Mouse (Mus musculus) heart, adult 2 months (tissue): ENCODE results near the gene Rpl4. TPM values are rescaled to one million over a fixed set of nuclear protein-coding genes. Genes with fewer than 3 reads are reported as not detected.

ENCODE experiments used
- DNase-seq, 2 experiments: peaks; one replicate each; pipeline ENCODE4 v3.0.0; 2021
- H3K27ac ChIP-seq: fragments of 200-600 bp; 2 replicates; pipeline ENCODE4 v1.8.1; 2022
- H3K27me3 ChIP-seq: fragments of 200-500 bp; 2 replicates; pipeline ENCODE4 v1.6.1; 2012; ENCODE audit warnings: mild to moderate bottlenecking, low read length, inconsistent platforms, mixed read lengths; ENCODE audit not compliant: control insufficient read depth, insufficient read depth
- H3K36me3 ChIP-seq: fragments of 200-500 bp; 2 replicates; pipeline ENCODE4 v1.6.1; 2012; ENCODE audit warnings: low read length, inconsistent platforms; ENCODE audit not compliant: control insufficient read depth, insufficient read depth
- H3K4me1 ChIP-seq: fragments of 200-500 bp; 2 replicates; pipeline ENCODE4 v1.6.1; 2011; ENCODE audit warnings: low read length; ENCODE audit not compliant: control insufficient read depth, insufficient read depth
- H3K4me3 ChIP-seq: fragments of 200-600 bp; 2 replicates; pipeline ENCODE4 v1.8.1; 2022
- H3K79me2 ChIP-seq: fragments of 200-500 bp; replicated peaks from 2 replicates; pipeline ENCODE4 v1.6.1; 2012; ENCODE audit warnings: mild to moderate bottlenecking, inconsistent platforms, low read length, moderate library complexity, mixed read lengths; ENCODE audit not compliant: control insufficient read depth, insufficient read depth
- H3K9ac ChIP-seq: fragments of 200-500 bp; 2 replicates; pipeline ENCODE4 v1.6.1; 2012; ENCODE audit warnings: low read depth, mild to moderate bottlenecking, control low read depth, inconsistent platforms, low read length, mixed read lengths
- CTCF ChIP-seq: fragments of 200-600 bp; IDR thresholded peaks from 2 replicates; pipeline ENCODE4 v1.8.1; 2022; ENCODE audit warnings: antibody characterized with exemption, mild to moderate bottlenecking, moderate library complexity
- EP300 ChIP-seq: fragments of 200-500 bp; IDR thresholded peaks from 2 replicates; pipeline ENCODE4 v1.6.1; 2011; ENCODE audit warnings: low read depth, low read length, control low read depth; ENCODE audit not compliant: insufficient read depth
- POLR2A ChIP-seq: fragments of 200-500 bp; IDR thresholded peaks from 2 replicates; pipeline ENCODE4 v1.6.1; 2011; ENCODE audit warnings: mild to moderate bottlenecking, low read depth, low read length, control low read depth; ENCODE audit not compliant: insufficient read depth
- WGBS: fragments of 180-500 bp; shearing (Covaris S2); methylation state at CpG from one replicate; pipeline ENCODE4 v1.1.7; 2018; 5-methylcytosine and 5-hydroxymethylcytosine counted together
- intact Hi-C: fragments of 180-260 bp; cut with DNase I; formaldehyde crosslinking; loops from one replicate; pipeline ENCODE4 v1.15.1; 2025
- polyA plus RNA-seq: library from polyadenylated mRNA; depleted of rRNA; stranded (reverse); fragments of >200 nt; gene quantifications from 2 replicates; pipeline ENCODE4 v1.2.3, GENCODE M21; 2012
- total RNA-seq, 2 experiments: library from RNA; stranded (reverse); gene quantifications; 2 replicates each; pipeline ENCODE4 v1.2.3; 2021

The Rpl4 gene
- total and polyA plus RNA-seq, 3 experiments, result 261 to 501 (median 436) TPM

- H3K27ac ChIP-seq, result no peak overlapping the region
- intact Hi-C loops, result no loop called here
- no peak for DNase-seq
- peaks cover 2% of the 10 kb centered on the region; the same call in 1 of the 2 replicates for H3K36me3 ChIP-seq
- TF ChIP-seq POLR2A (no peak), EP300 (no peak), CTCF (no peak)
- no peaks in the 10 kb centered on the region for H3K27me3 ChIP-seq
- peaks cover 11% of the 10 kb centered on the region for H3K79me2 ChIP-seq
- peaks cover 3% of the 10 kb centered on the region for H3K4me1 ChIP-seq
- no peak overlapping the region for H3K4me3 ChIP-seq
- H3K9ac ChIP-seq, result no peak overlapping the region
Observed at GRCm38 (mm10) chr9:64217887-64218286, 44.7 kb downstream of the Rpl4 start.

- TF ChIP-seq EP300 (no peak), CTCF (no peak), POLR2A (no peak)
- Histone ChIP-seq H3K4me1 (peaks cover 4% of the 10 kb centered on the region), H3K27me3 (no peaks in the 10 kb centered on the region), H3K27ac (no peak overlapping the region), H3K79me2 (peaks cover 13% of the 10 kb centered on the region), H3K9ac (no peak overlapping the region), H3K4me3 (no peak overlapping the region), H3K36me3 (peaks cover 2% of the 10 kb centered on the region; the same call in 1 of the 2 replicates)
- WGBS, result 87% methylated on average over 1 of the region's 1 CpGs
- no peak for DNase-seq
- intact Hi-C loops, result no loop called here
Observed at GRCm38 (mm10) chr9:64219305-64219704, 46.1 kb downstream of the Rpl4 start.

- 91% methylated on average over 10 of the region's 10 CpGs for WGBS
- Histone ChIP-seq H3K79me2 (peaks cover 13% of the 10 kb centered on the region), H3K9ac (no peak overlapping the region), H3K27me3 (no peaks in the 10 kb centered on the region), H3K36me3 (peaks cover 2% of the 10 kb centered on the region; the same call in 1 of the 2 replicates), H3K27ac (no peak overlapping the region), H3K4me3 (no peak overlapping the region), H3K4me1 (peaks cover 4% of the 10 kb centered on the region)
- no peak for DNase-seq
- intact Hi-C loops, result no loop called here
- no peak for TF ChIP-seq POLR2A
- TF ChIP-seq EP300, result no peak
- no peak for TF ChIP-seq CTCF
Observed at GRCm38 (mm10) chr9:64219772-64220420, 46.7 kb downstream of the Rpl4 start.

GRCm38 (mm10) chr9:64220603-64221002, 47.4 kb downstream of the Rpl4 start:
- peaks cover 13% of the 10 kb centered on the region for H3K79me2 ChIP-seq
- intact Hi-C loops, result no loop called here
- TF ChIP-seq EP300 (no peak), CTCF (no peak)
- H3K27me3 ChIP-seq, result no peaks in the 10 kb centered on the region
- H3K4me1 ChIP-seq, result peaks cover 4% of the 10 kb centered on the region
- WGBS, result 63% methylated on average over 1 of the region's 1 CpGs
- H3K4me3 ChIP-seq, result no peak overlapping the region
- H3K27ac ChIP-seq, result no peak overlapping the region
- no peak overlapping the region for H3K9ac ChIP-seq
- no peak for DNase-seq
- H3K36me3 ChIP-seq, result peaks cover 2% of the 10 kb centered on the region; the same call in 1 of the 2 replicates

- Histone ChIP-seq H3K4me3 (no peak overlapping the region), H3K79me2 (peaks cover 14% of the 10 kb centered on the region), H3K36me3 (peaks cover 6% of the 10 kb centered on the region), H3K27me3 (no peaks in the 10 kb centered on the region), H3K27ac (no peak overlapping the region), H3K9ac (peak overlapping the region; percentile 20; the same call in 1 of the 2 replicates), H3K4me1 (peaks cover 4% of the 10 kb centered on the region)
- no peak for DNase-seq
- intact Hi-C loops, result no loop called here
- no peak for TF ChIP-seq EP300
- no peak for TF ChIP-seq CTCF
- TF ChIP-seq POLR2A, result no peak
- 46% methylated on average over 4 of the region's 4 CpGs for WGBS
Observed at GRCm38 (mm10) chr9:64221480-64221879, 48.3 kb downstream of the Rpl4 start.

GRCm38 (mm10) chr9:64222098-64222497, 48.9 kb downstream of the Rpl4 start:
- peaks cover 4% of the 10 kb centered on the region for H3K4me1 ChIP-seq
- H3K4me3 ChIP-seq, result no peak overlapping the region
- H3K9ac ChIP-seq, result no peak overlapping the region
- H3K27ac ChIP-seq, result no peak overlapping the region
- H3K27me3 ChIP-seq, result no peaks in the 10 kb centered on the region
- intact Hi-C loops, result no loop called here
- TF ChIP-seq POLR2A, result no peak
- no peak for TF ChIP-seq CTCF
- TF ChIP-seq EP300, result no peak
- DNase-seq, result no peak
- H3K79me2 ChIP-seq, result peaks cover 10% of the 10 kb centered on the region
- 44% methylated on average over 2 of the region's 2 CpGs for WGBS
- peaks cover 8% of the 10 kb centered on the region for H3K36me3 ChIP-seq
